Mouse (Mus musculus): ENCODE data around the gene Clca4b. TPM values are rescaled to one million over a fixed set of nuclear protein-coding genes. Genes with fewer than 3 reads are reported as not detected.
"Not testable (repeated sequence)": the region's sequence is repeated elsewhere in the genome, so short reads cannot be mapped to it uniquely, and the experiment has no call there.

Gene Clca4b
- not detected for polyA plus RNA-seq (2017; shearing (Covaris generic))

DNA sequence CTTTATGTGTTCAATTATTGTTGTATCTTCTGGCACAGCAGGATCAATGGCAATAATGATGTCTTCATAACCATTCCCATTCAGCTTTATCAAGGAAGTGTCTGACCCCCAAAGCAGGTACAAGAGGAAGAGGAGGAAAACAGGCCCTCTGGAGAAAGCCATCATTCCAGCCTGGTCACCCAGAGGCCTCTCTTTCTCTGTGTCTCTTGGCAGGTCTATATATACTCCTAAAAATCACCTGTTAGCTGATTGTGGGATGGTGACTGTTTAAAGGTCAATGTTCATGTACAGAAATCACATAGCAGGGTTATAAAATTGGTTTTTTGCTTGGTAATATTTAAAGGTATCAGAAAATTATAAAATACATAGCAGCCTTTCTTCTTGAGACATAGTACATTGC, at the start of gene Clca4b:
Gene Clca4b, minus strand, starts transcription at position 195 of the 400 bp plus-strand sequence.
- no peak for ATAC-seq

DNA sequence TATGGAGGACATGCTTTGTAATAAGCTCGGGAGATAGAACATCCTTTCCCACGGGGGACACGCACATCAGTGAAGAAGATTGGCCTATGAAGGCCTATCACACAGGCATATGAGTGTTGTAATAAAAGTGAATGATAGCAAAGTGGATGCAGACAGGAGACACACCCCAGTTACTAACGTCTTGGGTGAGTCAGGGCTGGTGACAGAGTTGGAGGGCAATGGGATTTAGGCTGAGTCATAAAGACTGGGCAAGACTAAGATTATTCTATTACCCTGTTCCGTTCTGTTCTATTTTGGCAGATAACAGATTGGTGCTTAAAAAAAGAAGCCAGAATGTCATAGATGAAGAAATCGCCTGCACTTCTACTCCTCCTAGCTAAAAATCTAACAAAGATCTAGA, 48.2 kb upstream of the Clca4b start:
- ATAC-seq = no peak

DNA sequence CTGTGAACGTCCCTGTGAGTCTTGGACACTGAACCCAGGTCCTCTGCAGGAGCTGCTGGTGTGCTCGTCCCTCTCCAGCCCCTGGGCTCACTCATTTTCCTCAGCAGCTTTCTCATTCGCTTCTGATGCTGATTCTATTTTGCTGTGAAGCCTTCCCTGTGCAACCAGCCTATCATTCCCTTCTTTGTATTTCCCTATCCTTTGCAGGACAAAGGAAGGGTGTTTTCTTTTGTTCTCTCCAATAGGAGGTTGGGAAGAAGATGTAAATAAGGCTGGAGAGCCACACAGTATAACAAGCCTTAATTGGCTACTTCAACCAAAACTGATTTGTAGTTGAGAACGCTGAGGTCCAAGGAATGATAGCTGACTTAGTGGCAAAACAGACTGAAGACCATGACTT, 45.3 kb upstream of the Clca4b start:
- no peak for ATAC-seq

DNA sequence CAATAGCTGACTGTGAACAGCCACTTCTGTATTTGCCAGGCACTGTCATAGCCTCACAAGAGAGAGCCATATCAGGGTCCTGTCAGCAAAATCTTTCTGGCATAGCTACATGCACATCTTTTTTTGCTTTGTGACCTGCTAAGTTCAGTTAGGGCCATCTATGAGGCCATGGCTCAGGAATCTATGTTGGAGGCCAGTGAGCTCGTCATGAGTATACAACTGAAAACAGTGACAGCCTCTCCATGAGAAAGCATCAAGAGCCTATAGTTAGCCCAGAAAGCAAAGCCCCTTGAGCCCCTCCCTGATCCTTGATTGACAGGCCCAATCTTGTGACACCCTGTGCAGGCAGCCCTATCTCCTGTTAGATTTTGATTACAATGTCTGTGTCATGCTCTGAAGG, 43.8 kb upstream of the Clca4b start:
- no peak for ATAC-seq

DNA sequence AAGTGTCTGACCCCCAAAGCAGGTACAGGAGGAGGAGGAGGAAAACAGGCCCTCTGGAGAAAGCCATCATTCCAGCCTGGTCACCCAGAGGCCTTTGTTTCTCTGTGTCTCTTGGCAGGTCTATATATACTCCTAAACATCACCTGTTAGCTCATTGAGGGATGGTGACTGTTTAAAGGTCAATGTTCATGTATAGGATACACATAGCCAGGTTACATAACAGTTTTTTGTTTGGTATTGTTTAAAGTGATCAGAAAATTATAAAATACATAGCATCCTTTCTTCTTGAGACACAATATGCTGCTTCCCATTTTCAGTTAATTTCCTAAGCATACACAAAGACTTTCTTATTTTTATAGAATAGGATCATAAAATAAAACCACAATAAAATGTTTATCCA, 42.6 kb upstream of the Clca4b start, which contains the start of gene Clca4a:
Gene Clca4a, minus strand, starts transcription at position 101 of the 400 bp plus-strand sequence.
- no peak for ATAC-seq

DNA sequence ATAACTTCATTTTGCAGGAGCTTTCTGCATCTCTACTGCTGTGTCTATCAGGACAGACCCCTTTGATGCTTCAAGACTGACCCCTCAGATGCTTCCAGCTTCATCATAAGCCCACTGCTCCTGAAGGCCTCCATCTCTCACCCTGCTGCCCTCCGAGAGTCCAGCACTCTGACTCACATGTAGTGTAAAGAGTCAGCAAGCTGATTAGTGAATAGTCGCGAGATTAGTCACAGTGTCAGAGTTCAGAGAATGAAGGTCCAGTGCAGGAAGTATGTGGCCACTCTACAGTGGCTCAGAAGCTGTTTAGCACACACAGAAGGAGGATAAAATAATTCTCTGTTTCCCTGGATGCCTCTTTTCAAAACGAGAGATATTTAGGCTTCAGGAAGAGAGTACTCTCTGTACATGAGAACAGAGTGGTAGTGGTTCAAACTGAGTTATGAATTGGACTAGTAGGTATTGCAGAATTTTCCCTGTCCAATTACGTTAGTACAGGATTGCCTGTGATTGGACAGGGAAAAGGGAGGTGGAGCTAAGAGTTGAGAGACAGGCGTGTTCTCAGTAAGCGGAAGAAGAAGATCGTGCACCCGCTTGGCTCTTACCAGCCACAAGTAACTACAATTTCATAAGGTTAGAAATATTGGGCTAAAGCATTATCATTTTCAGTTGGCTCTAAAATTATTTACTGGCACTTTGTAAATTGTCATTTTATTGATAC, 39.4 kb upstream of the Clca4b start:
- no peak for ATAC-seq

DNA sequence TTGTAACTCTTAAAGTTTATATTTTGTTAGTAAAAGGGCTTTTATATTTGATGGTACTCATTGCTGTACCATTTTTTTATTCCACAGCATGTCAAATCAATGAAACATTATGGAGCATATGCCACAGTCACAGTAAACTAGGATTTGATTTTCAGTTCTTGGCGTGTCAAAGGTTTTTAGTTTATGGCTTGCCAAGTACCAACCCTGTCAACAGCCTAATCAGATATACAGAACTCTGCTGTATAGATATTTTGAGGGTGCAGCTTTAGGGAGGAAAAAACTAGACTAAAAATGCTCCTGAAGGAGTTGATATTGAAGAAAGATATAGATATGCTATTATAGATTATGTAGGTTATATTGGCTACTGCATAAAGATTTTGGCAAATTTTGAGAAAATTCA, 37.4 kb upstream of the Clca4b start:
- no peak for ATAC-seq

DNA sequence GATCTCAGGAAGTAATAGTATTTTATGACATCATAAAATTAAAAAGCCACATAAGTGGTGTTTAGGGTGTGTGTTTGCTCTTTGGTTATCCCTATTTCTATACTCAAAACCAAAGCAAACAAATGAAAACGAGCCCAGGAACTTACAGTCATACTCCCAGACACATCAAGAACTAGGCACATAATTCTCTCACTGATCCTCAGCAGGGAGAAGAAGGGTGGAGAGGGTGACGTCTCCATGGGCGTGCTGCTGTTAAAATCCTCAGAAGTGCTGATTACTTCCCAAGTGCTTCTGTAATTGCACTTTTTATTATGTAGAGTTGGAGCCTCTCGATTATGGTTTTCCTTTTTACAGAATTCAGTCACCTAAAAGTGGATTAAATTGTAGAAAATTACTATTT, 33.7 kb upstream of the Clca4b start:
- ATAC-seq = no peak

DNA sequence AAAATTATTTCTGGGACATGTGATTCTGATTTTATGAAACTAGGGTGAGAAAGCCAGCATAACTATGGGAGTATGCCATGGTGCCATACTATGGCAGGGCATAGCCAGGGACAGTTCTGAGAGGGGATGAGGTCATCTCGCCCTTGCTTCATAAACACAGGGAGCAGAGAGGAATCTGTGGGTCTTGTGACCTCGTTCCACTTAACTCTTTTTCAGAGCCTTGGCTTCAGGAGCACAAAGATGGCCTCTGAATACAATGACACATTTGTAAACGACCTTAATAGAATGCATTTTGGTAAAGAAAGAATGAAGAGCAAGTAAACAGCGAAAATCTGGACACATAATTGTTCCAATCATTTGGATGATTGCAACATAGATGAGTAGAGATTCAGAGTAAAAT, 18.5 kb upstream of the Clca4b start:
- ATAC-seq = no peak

DNA sequence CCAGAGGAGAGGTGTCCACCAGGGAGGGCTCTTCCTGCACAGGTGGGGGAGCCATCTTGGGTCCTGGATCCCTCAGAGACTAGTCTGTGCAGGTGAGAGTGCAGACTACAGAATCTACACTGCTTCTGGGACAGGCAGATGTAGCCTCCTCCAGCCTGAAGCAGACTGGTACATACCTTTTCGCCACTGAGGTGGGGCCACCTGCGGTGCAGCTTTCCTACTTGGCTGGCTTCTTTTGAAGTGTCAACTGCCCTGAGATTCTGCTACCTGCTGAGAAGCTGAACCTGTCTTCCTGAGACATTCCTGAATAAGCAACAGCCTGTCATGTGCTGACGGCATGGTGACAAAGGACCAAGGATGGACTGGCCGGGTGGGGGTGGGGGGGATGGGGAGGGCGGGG, 15.0 kb upstream of the Clca4b start:
- not testable (repeated sequence) for ATAC-seq

DNA sequence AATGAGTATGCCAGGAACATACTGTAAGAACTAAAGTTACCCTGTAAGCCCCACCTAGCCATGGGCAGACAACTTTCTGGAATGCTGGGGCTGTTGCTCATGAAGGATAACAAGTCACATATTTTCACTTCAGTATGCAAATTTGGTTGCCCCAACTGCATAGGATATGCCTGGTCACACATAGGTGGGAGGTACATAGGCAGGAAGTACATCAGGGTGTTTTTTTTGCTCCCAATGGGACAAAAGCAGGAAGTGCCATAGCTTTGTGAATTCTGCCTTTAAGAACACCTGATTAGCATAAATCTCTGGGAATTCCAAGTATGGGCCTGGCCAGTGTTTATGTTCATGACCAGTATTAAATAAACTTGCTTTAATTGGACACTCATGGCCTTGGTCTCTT, 1.3 kb upstream of the Clca4b start:
- ATAC-seq = not testable (repeated sequence)

DNA sequence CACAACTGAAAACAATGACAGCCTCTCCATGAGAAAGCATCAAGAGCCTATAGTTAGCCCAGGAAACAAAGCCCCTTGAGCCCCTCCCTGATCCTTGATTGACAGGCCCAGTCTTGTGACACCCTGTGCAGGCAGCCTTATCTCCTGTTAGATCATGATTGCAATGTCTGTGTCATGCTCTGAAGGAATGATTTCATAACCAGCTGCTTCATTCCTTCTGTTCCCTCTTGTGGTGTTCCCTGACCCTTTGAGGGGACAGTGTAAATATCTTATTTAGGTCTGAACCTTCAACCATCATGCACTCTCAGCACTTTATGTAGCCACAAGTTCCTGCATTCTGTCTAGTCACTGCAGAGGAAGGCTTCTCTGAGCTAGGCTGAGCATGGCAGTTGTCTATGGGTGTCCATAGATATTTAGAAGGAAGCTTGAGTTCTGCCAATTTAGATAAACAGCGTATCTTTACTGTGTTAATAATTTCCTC, 722 bp upstream of the Clca4b start:
- no peak for ATAC-seq

DNA sequence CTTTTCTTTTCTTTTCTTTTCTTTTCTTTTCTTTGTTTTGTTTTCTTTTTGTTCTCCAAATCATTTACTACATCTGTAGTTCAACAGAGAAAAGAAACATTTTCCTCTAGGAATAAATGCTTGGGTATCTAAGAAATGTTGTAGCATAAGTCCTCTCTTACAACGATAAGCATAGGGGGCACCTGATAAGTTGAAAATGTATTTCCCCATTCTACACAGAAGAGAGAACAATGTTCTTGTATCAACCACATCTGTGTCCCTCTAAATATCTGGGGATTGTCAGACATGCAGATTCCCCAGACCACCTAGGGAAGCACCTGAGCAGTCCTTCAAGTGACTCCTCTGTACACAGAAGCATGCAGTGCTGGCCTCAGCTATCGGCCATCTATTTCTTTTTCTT, 18.3 kb downstream of the Clca4b start:
- no peak for ATAC-seq

DNA sequence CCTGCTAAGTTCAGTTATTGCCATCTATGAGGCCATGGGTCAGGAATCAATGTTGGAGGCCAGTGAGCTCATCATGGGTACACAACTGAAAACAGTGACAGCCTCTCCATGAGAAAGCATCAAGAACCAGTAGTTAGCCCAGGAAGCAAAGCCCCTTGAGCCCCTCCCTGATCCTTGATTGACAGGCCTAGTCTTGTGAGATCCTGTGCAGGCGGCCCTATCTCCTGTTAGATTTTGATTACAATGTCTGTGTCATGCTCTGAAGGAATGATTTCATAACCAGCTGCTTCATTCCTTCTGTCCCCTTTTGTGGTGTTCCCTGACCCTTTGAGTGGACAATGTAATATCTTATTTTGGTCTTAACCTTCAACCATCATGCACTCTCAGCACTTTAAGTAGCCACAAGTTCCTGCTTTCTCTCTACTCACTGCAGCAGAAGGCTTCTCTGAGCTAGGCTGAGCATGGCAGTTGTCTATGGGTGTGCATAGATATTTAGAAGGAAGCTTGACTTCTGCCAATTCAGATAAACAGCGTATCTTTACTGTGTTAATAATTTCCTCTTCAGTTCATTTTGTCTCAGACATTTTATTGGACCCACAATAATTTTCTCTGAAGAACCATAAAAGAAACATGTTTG, 35.2 kb downstream of the Clca4b start:
- no peak for ATAC-seq

DNA sequence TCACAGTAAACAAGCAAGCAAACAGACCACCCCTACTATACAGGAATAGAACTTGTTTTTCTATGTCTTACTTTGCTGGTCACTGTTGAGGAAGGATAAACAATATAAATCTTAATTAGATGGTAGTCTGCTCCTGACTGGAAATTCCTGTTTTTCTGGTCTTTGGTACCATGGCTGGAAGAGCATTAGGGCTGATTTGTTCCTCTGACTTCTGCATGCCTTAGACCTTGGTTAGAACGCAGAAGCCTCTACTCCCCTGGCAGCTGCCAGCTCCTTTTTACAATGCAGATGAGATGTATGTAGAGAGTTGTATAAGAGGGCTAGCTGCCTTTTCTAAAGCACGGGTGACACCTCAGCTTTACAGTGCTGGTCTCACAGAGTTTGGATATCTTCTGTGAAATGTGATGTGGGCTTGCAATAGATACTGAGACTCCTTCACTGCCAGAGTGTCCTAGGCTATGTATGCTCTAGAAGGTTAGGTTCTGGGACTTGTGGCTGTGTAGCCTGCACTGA, 42.0 kb downstream of the Clca4b start:
- no peak for ATAC-seq

DNA sequence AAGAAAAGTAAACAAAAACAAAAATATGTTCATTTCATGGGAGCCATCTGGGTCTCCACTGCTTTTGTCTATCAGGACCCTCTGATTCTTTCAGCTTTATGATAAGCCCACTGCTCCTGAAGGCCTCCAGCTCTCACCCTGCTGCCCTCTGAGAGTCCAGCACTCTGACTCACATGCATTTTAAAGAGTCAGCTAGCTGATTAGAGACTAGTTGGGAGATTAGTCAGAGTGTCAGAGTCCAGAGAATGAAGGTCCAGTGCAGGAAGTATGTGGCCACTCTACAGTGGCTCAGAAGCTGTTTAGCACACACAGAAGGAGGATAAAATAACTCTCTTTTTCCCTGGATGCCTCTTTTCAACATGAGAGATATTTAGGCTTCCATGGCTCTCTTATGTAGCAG, 45.4 kb downstream of the Clca4b start:
- no peak for ATAC-seq

DNA sequence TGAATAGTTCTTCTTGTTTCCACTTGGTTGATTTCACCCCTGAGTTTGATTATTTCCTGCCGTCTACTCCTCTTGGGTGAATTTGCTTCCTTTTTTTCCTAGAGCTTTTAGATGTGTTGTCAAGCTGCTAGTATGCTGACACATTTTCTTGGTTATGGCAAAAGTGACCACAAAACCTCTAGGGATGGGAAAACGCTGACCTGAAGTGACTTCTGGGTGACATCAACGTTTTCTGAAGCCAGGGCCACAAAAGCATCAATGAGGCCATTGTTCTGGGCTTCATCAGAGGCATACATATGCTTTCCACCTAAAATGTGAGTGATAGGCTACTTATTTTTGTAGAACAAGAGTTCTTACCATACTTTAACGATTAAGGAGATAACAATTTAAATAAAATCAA, 60.3 kb downstream of the Clca4b start:
- not testable (repeated sequence) for ATAC-seq

Other genes starting within 250 kb of the Clca4b start
- gene Sh3glb1, start 212.2 kb downstream of the Clca4b start, polyA plus RNA-seq (2017; shearing (Covaris generic)) = 10 to 100 TPM; 52.5 to 76.1 (median 62.4) TPM
- gene Clca3a1, start 171.6 kb downstream of the Clca4b start, polyA plus RNA-seq (2017; shearing (Covaris generic)) = not detected
- not detected for gene Clca3a2, start 113.0 kb downstream of the Clca4b start, polyA plus RNA-seq (2017; shearing (Covaris generic))
- not detected for gene Clca3b, start 83.2 kb downstream of the Clca4b start, polyA plus RNA-seq (2017; shearing (Covaris generic))
- not detected for gene Clca4a, start 42.5 kb upstream of the Clca4b start, polyA plus RNA-seq (2017; shearing (Covaris generic))
- gene Clca1, start 100.2 kb upstream of the Clca4b start, polyA plus RNA-seq (2017; shearing (Covaris generic)) = not detected
- gene Clca2, start 166.9 kb upstream of the Clca4b start, polyA plus RNA-seq (2017; shearing (Covaris generic)) = not detected
- gene Odf2l, start 186.1 kb upstream of the Clca4b start, polyA plus RNA-seq (2017; shearing (Covaris generic)) = 1 to 10 TPM; 5.6 to 8.6 (median 7.9) TPM

Data from inflammation-experienced regulatory T-cells, adult 6 months (primary cell).